Mouse (Mus musculus): ENCODE measurements at regions not wholly inside any gene's neighbourhood (a gene's known extent, or its start where the extent isn't known, plus 50 kb on each side); places are given as distances from the start of the nearest gene placed in this dataset.

DNA sequence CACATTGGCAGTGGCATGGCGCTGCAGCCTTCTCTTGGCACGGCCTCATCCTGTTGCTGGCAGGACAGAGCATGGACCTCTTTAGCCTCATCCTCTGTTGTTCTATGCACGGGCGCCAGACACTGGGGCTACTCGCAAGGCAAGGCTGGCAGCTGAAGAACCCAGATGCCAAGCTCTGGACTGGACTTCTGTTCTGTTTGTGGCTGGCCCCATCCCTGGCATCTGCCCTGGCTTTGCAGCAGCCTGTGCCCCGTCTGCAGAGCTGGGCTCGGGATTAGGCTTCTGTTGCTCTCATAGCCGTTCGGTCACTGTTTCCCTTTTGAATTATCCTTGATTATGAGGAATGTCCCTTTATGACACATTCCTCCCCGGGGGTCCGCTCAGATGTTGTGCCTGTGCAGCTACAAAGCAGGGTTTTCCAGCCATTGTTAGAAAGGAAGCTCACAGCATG lies 214.6 kb upstream of the Tbc1d5 start:
- TF ChIP-seq CTCF (IDR thresholded peaks at IDR 0.05; ENCODE audit: low read depth, low read length), result no peak
- no peak for TF ChIP-seq POLR2A (IDR thresholded peaks at IDR 0.05; ENCODE audit: borderline replicate concordance, low read depth, low read length)

Data from bone marrow macrophage, adult 2 months (primary cell).